Mouse (Mus musculus): Measurements from ENCODE around the gene Gmeb1.
"Not testable (repeated sequence)": the region's sequence is repeated elsewhere in the genome, so short reads cannot be mapped to it uniquely, and the experiment has no call there.

The Gmeb1 gene

GRCm38 (mm10) chr4:132261514-132262357 lies at the start of gene Gmeb1:
Gmeb1 (minus strand) TSS chr4:132261602.
- peak; percentile 67 for DNase-seq (ENCODE audit: low spot score)

- DNase-seq (ENCODE audit: low spot score), result peak; percentile 72
Observed at GRCm38 (mm10) chr4:132309849-132310472, 48.6 kb upstream of the Gmeb1 start.

DNA sequence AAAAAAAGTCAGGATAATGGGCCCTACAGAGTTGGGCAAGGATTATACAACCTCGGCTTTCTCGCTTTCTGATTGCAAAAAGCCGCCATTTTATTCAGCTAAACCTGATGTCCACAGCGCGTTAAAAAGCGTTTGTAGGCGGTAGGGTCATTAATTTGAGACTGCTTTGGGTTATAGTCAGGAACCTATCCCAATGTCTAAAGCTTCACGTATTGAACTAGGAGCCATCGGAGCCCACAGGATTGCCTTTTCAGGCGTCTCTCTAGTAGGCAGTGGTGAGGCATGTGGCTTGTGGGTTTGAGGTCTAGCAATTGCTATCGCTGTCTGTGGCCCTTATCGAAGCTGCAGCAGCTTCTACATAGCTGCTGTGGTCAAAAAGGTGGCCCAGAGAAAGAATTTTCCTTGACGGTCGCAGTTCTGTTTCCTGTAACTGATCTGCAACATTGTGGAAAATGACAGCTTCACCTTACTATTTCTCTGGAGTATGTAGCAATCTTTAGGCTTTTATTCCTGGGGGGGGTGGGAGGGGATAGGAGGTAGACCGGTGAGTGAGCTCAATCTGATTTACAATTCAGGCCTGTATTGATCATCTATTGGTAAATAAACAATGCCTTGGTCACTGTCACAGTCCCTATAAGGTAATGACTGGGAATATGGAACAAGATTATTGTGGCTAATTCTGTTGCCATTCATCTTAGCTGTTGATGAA lies 47.9 kb upstream of the Gmeb1 start:
- DNase-seq (ENCODE audit: low spot score), result peak; percentile 59

DNA sequence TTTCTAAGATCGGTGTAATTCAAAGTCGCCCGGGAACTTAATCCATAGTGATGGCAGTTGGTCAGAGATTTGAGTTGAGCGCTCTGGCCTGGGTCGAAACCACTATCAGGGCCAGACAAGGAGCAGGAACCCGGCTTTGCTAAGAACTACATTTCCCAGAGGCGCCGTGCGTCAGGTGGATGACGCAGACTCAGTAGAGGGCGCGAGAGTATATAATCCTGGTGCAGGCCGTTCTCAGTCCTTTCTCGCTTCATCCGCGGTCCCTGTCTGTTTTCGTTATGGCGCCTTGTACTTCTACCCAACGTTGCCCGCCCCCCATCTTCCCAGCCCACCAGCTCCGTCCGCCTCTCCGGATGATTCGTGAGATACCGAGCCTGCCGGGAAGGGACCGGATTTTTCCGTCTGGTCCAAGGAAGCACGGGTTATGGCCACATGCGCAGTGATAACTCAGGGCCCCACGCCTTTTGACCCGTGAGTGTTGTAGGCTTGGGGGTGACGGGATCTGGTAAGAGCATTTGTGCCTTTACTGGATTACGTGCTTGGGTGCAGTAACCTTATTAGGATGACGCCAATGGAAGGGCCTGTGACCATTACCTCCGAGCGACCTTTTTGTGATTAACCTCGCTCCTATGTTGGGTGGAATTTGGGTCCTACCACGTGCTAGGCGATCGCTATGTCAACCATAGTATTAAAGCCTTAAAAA lies 47.2 kb upstream of the Gmeb1 start:
- DNase-seq (ENCODE audit: low spot score), result peak; percentile 89

DNA sequence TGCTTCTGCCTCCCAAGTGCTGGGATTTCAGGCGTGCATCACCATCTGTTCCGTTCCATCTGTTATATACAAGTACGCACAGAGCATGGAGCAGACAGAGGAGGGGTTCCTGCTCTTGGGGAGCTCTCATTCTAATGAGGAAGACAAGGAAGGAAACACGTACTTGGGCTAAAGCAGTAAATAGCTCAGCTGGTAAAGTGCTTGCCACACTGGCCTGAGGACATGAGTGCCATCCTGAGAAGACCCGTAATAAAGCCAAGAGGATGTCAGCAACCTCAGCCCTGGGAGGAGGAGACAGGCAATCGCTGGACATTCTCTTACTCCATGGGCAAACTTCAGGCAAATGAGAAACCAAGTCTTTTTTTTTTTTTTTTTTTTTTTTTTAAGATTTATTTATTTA lies 44.6 kb upstream of the Gmeb1 start:
- no peak for DNase-seq (ENCODE audit: low spot score)

DNA sequence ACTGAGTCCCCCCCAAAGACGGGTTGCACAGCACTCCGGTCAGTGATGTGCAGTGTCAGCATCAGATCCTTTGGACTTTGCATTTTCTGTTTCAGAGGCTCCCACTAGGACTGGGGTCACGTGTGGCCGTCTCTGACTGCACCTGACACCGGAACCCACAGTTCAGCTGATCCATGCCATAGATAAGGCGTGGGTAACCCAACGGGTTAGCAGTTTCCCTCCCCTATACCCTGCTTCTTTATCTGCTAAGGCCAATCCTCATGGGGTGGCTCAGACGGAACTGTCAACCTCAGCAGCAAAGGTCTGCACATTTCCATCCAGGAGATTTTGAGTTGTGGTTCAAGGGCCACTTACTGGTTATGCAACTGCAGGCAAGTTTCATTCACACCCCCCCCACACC lies 43.9 kb upstream of the Gmeb1 start:
- no peak for DNase-seq (ENCODE audit: low spot score)

DNA sequence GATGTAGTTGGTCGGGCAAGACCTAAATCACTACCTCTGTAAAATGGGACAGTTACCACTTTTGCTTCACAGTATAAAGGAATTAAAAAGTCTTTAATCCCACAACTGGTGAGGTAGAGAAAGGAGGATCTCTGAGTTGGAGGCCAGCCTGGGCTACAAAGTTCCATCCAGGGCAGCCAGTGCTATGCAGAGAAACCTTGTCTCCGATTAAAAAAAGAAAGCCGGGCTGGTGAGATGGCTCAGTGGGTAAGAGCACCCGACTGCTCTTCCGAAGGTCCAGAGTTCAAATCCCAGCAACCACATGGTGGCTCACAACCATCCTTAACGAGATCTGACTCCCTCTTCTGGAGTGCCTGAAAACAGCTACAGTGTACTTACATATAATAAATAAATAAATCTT lies 42.1 kb upstream of the Gmeb1 start:
- DNase-seq (ENCODE audit: low spot score), result not testable (repeated sequence)

GRCm38 (mm10) chr4:132302939-132303479 lies 41.6 kb upstream of the Gmeb1 start, which contains the start of gene Rab42:
Rab42 (minus strand) TSS chr4:132303385.
- peak; percentile 52 for DNase-seq (ENCODE audit: low spot score)

GRCm38 (mm10) chr4:132301965-132302938 lies 40.9 kb upstream of the Gmeb1 start:
- no peak for DNase-seq (ENCODE audit: low spot score)

GRCm38 (mm10) chr4:132301486-132301885 lies 40.1 kb upstream of the Gmeb1 start:
- DNase-seq (ENCODE audit: low spot score), result no peak

DNA sequence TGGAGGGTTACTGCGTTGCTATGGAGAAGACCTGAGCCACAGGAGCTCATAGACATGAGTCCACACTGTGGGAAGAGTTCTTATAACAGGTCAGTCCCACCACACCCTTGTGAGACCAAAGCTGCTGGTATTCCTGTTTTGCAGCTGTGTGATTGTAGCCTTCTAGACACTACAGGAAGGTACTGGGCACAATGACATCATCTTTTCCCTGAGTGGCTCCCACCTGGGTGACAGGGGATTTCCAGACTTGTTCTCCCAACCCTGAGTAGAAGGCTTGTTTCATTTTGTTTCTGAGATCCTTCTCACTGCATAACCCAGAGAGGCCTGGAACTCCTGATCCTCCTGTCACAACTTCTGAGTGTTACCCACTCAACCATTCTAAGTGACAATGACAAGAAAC lies 38.4 kb upstream of the Gmeb1 start:
- DNase-seq (ENCODE audit: low spot score), result no peak

GRCm38 (mm10) chr4:132295696-132296390 lies 34.4 kb upstream of the Gmeb1 start:
- no peak for DNase-seq (ENCODE audit: low spot score)

DNA sequence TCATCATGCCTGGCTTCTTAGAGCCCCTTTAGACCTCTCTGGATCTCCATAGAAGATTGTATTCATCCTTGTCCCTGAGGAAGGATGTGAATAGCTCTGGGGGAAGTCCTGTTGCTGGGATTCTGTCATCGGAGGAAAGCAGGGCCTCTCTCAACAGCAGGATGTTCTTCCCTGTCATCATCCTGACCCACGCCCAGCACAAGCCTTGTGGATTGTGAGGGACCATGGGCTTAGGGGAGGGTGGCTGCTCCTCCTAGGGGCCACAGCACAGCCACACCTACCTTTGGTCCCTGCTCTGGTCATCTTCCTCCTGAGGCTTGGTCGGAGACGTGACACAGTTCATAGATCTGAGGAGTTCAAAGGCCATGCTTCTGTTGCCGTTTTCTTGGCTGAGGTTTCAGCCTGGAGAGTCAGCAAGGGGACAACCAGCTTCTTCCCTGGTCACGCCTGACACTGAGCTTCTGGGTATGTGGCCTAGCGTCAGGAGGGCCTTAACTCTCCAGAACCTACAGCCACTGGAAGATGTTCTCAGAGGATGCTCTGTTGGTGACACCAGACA lies 32.4 kb upstream of the Gmeb1 start:
- DNase-seq (ENCODE audit: low spot score), result no peak

DNA sequence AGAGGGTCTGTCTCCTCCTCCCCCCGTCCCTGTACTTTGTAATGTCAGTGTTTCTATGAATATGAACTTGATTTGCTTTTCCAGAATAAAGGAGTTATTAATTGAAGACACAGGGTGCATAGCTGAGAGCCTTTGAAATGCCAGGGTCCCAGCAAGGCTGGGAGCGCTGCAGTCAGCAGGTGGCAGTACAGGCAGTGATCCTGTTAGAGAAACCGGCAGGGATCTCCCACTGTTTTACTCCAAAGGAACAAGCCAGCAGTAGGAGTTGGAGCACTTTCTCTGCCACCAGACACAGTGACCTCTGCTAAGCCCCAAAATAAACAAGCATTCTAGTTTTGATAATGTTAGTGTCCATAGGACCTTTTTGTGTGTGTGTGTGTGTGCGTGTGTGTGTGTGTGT lies 31.6 kb upstream of the Gmeb1 start:
- DNase-seq (ENCODE audit: low spot score), result no peak

- no peak for DNase-seq (ENCODE audit: low spot score)
Observed at GRCm38 (mm10) chr4:132291624-132292335, 30.4 kb upstream of the Gmeb1 start.

- DNase-seq (ENCODE audit: low spot score), result no peak
Observed at GRCm38 (mm10) chr4:132291056-132291455, 29.7 kb upstream of the Gmeb1 start.

GRCm38 (mm10) chr4:132288840-132289239 lies 27.4 kb upstream of the Gmeb1 start:
- not testable (repeated sequence) for DNase-seq (ENCODE audit: low spot score)

DNA sequence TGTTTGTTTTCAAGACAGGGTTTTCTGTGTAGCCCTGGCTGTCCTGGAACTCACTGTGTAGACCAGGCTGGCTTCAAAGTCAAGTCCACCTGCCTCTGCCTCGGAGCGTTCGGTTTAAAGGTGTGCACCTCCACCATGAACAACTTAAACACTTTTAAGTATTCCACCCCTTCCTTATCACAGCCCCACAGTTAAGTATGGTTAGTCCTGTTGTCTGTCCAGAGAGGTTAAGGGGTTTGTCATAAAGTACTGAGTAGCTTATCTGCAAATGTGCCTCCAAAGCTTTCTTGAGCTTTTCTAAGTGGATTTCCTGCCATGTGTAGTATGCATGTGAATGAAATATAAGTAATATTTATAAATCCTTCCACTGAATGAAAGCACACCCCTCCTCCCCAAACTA lies 14.5 kb upstream of the Gmeb1 start:
- peak; percentile 58 for DNase-seq (ENCODE audit: low spot score)
